Mouse (Mus musculus): ENCODE data around the gene Serpinb9b. TPM values are rescaled to one million over a fixed set of nuclear protein-coding genes. Genes with fewer than 3 reads are reported as not detected.

Serpinb9b gene
- 0.03 and 0.08 TPM in 2 replicates for polyA plus RNA-seq (2012; rRNA removed)

DNA sequence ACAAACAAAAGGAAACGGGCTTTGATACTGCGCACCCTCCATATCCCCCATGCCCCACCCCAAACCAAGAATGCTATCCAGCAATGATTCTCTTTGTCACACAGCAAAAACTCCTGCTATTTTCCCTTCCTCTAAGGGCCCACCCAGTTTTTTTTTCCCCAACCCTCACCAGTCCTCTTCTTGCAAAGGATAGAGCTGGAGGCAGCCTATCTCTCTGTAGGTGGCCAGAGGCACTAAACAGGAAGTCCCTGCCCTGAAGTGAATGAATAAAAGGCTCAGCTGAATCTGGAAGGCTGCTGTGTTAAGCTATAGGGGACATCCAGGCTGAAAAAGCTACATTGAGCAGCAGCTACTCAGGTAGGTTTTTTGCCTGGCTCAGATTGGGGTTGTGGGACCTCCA lies at the start of gene Serpinb9b:
Gene Serpinb9b (plus strand): TSS at position 173 of the 400 bp plus-strand sequence.
- Histone ChIP-seq H3K36me3 (ENCODE audit: control insufficient read depth, insufficient read depth, low read length) (no peaks in the 10 kb centered on the region), H3K4me1 (ENCODE audit: control insufficient read depth, insufficient read depth, low read length) (no peaks in the 10 kb centered on the region), H3K4me3 (ENCODE audit: insufficient read depth, low read depth, low read length) (no peak within 1 kb of the TSS), H3K27ac (ENCODE audit: insufficient read depth, low read depth, low read length) (no peak within 1 kb of the TSS), H3K27me3 (replicated peaks; ENCODE audit: control insufficient read depth, insufficient read depth, low read length) (no peaks in the 10 kb centered on the region; the same call in 1 of the 2 replicates)
- WGBS = 75% methylated on average over 2 of the region's 2 CpGs
- TF ChIP-seq POLR2A (IDR thresholded peaks at IDR 0.05; ENCODE audit: low read depth, low read length) (no peak), CTCF (conservative IDR thresholded peaks at IDR 0.05; ENCODE audit: insufficient read depth, insufficient read length, low read depth, low read length) (no peak)
- DNase-seq = no peak

DNA sequence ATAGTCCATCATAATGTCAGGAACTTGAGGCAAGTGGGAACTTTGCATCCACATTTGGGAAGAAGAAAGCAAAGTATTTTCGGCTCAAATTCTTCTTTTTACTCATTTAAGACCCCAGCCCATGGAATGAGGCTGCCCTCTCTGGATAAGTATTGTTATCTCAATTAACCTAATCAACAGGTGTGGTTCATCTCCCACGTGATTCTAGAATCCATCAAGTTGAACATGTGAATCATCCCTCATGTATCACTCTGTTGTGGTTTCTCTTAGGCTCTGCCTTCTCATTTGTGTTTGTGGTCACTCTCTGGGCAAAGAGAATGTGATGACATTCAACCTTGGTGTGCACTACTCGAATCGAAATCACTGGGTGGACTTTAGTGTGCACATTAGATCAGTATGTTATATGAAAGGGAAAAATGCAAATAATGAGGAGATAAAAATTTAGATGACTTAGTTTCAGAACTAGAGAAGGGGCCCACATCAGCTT lies 44.6 kb upstream of the Serpinb9b start:
- 82% methylated on average over 4 of the region's 4 CpGs for WGBS
- H3K4me1 ChIP-seq (ENCODE audit: control insufficient read depth, insufficient read depth, low read length) = no peaks in the 10 kb centered on the region
- no peaks in the 10 kb centered on the region for H3K27me3 ChIP-seq (replicated peaks; ENCODE audit: control insufficient read depth, insufficient read depth, low read length)
- H3K4me3 ChIP-seq (ENCODE audit: insufficient read depth, low read depth, low read length) = no peak overlapping the region
- no peak overlapping the region for H3K27ac ChIP-seq (ENCODE audit: insufficient read depth, low read depth, low read length)
- TF ChIP-seq POLR2A (IDR thresholded peaks at IDR 0.05; ENCODE audit: low read depth, low read length) = no peak
- no peak for TF ChIP-seq CTCF (conservative IDR thresholded peaks at IDR 0.05; ENCODE audit: insufficient read depth, insufficient read length, low read depth, low read length)
- no peak for DNase-seq
- no peaks in the 10 kb centered on the region for H3K36me3 ChIP-seq (ENCODE audit: control insufficient read depth, insufficient read depth, low read length)

DNA sequence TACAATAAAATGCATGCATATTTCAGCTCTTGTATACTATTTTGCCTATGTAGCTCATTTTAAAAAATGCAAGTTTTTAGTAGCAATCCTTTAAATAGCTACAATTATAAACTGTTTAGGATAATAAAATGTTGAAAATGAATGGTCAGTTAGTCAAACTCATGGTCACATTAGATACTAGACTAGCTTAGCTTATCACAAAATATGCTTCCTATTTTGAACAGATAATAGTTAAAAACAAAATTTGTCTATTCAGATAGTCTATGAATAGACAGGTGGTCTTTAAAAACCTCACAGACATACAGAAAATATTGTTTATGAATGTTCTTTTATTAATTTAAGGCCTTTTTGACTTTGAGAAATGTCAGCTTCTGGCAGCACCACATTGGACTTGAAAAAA lies 41.0 kb upstream of the Serpinb9b start:
- no peaks in the 10 kb centered on the region for H3K36me3 ChIP-seq (ENCODE audit: control insufficient read depth, insufficient read depth, low read length)
- H3K4me1 ChIP-seq (ENCODE audit: control insufficient read depth, insufficient read depth, low read length) = no peaks in the 10 kb centered on the region
- H3K27ac ChIP-seq (ENCODE audit: insufficient read depth, low read depth, low read length) = no peak overlapping the region
- no peak for DNase-seq
- TF ChIP-seq POLR2A (IDR thresholded peaks at IDR 0.05; ENCODE audit: low read depth, low read length) (no peak), CTCF (conservative IDR thresholded peaks at IDR 0.05; ENCODE audit: insufficient read depth, insufficient read length, low read depth, low read length) (no peak)
- no peak overlapping the region for H3K4me3 ChIP-seq (ENCODE audit: insufficient read depth, low read depth, low read length)
- no peaks in the 10 kb centered on the region for H3K27me3 ChIP-seq (replicated peaks; ENCODE audit: control insufficient read depth, insufficient read depth, low read length)

DNA sequence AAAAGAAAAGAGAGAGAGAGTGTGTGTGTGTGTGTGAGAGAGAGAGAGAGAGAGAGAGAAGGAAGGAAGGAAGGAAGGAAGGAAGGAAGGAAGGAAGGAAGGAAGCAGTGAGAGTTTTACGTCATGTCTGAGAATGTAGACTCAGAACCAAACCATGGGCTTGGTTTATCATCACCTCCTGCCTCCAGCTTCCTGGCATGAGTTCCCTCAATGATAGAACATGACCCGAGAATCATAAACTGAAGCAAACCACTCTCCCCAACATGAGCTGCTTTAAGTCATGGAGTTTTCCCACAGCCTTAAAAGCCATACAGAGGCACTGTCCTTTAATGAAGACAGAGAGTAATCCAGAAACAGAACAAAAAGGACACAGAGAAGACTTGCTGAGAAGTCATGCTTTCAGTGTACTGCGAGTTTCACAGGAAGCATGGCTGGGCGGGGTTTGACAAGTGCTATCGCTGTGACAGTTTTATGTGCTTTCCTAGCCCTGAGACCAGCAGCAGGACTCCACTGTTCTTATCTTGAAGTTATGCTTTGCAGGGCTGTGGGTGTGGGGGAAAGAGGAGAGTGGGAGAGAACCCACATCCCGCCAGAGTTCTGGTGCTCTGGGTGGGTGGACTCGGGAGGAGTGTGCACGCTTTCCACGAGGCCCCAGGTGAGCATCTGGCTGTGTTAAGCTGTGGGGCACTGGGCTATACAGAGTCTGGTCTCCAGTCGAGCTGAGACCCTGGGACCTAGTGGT lies 33.9 kb upstream of the Serpinb9b start:
- peak; percentile 20 for DNase-seq
- 38% methylated on average over 10 of the region's 10 CpGs for WGBS

DNA sequence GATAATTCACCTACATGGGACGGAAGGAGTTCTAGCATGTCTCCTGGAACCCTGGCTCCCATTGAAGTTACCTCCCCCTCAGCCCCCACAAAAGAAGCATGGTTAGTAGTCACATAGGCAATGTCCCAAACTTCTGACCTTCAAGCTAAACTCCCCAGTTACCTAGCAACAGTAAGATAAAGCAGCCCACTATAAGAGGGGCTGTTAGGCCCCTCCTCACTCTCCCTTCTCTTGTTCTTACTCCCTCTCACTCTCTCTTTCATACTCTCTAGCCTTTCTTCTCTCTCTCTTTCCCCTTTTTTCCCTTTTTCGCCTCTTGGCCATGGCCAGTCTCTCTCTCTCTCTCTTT lies 33.3 kb upstream of the Serpinb9b start:
- H3K36me3 ChIP-seq (ENCODE audit: control insufficient read depth, insufficient read depth, low read length) = no peaks in the 10 kb centered on the region
- no peak for DNase-seq
- 84% methylated on average over 2 of the region's 2 CpGs for WGBS
- no peaks in the 10 kb centered on the region for H3K27me3 ChIP-seq (replicated peaks; ENCODE audit: control insufficient read depth, insufficient read depth, low read length)
- TF ChIP-seq CTCF (conservative IDR thresholded peaks at IDR 0.05; ENCODE audit: insufficient read depth, insufficient read length, low read depth, low read length) (no peak), POLR2A (IDR thresholded peaks at IDR 0.05; ENCODE audit: low read depth, low read length) (no peak)
- H3K4me1 ChIP-seq (ENCODE audit: control insufficient read depth, insufficient read depth, low read length) = no peaks in the 10 kb centered on the region
- no peak overlapping the region for H3K27ac ChIP-seq (ENCODE audit: insufficient read depth, low read depth, low read length)
- H3K4me3 ChIP-seq (ENCODE audit: insufficient read depth, low read depth, low read length) = no peak overlapping the region

More for the DNA sequence above, 33.9 kb upstream of the Serpinb9b start:
- H3K27me3 ChIP-seq (replicated peaks; ENCODE audit: control insufficient read depth, insufficient read depth, low read length) = no peaks in the 10 kb centered on the region
- H3K4me1 ChIP-seq (ENCODE audit: control insufficient read depth, insufficient read depth, low read length) = no peaks in the 10 kb centered on the region
- no peaks in the 10 kb centered on the region for H3K36me3 ChIP-seq (ENCODE audit: control insufficient read depth, insufficient read depth, low read length)
- no peak overlapping the region for H3K4me3 ChIP-seq (ENCODE audit: insufficient read depth, low read depth, low read length)
- TF ChIP-seq POLR2A (IDR thresholded peaks at IDR 0.05; ENCODE audit: low read depth, low read length) (no peak), CTCF (conservative IDR thresholded peaks at IDR 0.05; ENCODE audit: insufficient read depth, insufficient read length, low read depth, low read length) (no peak)
- H3K27ac ChIP-seq (ENCODE audit: insufficient read depth, low read depth, low read length) = no peak overlapping the region

DNA sequence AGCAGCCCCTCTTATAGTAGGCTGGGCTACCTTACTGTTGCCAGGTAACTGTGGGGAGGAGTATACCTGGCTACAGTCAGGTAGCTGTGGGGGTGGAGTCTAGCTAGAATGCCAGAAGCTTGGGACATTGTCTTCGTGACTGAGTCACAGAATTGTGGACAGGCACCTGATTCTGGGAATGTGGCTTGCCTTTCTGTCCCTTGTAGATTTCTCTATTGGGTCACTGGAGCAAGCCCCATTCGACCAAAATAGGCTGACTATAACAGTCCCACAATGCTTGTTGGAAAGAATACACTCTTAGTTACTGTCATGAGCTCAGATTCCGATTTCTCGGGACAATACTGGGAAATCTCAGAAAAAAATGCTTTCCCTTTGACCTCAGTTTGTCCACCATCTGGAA lies 32.2 kb upstream of the Serpinb9b start:
- no peak for TF ChIP-seq POLR2A (IDR thresholded peaks at IDR 0.05; ENCODE audit: low read depth, low read length)
- TF ChIP-seq CTCF (conservative IDR thresholded peaks at IDR 0.05; ENCODE audit: insufficient read depth, insufficient read length, low read depth, low read length) = no peak
- DNase-seq = peak; percentile 45
- Histone ChIP-seq H3K36me3 (ENCODE audit: control insufficient read depth, insufficient read depth, low read length) (no peaks in the 10 kb centered on the region), H3K27ac (ENCODE audit: insufficient read depth, low read depth, low read length) (no peak overlapping the region), H3K4me1 (ENCODE audit: control insufficient read depth, insufficient read depth, low read length) (no peaks in the 10 kb centered on the region), H3K27me3 (replicated peaks; ENCODE audit: control insufficient read depth, insufficient read depth, low read length) (no peaks in the 10 kb centered on the region), H3K4me3 (ENCODE audit: insufficient read depth, low read depth, low read length) (no peak overlapping the region)
- WGBS = 65% methylated on average over 4 of the region's 4 CpGs

DNA sequence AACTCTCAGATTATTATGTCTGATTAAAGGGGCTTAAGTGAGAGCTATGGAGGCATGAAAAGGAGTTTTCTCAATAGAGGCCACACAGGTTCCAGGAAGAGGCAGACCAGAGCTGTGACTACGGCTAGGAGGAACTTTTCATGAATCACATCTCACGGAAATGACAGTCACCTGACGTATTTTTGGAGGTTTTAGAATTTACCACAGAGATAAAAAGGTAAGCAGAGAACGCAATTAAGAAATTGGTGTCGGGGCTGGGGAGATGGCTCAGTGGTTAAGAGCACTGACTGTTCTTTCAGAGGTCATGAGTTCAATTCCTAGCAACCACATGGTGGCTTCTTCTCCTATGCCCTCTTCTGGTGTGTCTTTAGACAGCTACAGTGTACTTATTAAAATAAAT lies 25.9 kb upstream of the Serpinb9b start:
- H3K27ac ChIP-seq (ENCODE audit: insufficient read depth, low read depth, low read length) = no peak overlapping the region
- no peaks in the 10 kb centered on the region for H3K4me1 ChIP-seq (ENCODE audit: control insufficient read depth, insufficient read depth, low read length)
- TF ChIP-seq POLR2A (IDR thresholded peaks at IDR 0.05; ENCODE audit: low read depth, low read length) (no peak), CTCF (conservative IDR thresholded peaks at IDR 0.05; ENCODE audit: insufficient read depth, insufficient read length, low read depth, low read length) (no peak)
- no peak overlapping the region for H3K4me3 ChIP-seq (ENCODE audit: insufficient read depth, low read depth, low read length)
- H3K27me3 ChIP-seq (replicated peaks; ENCODE audit: control insufficient read depth, insufficient read depth, low read length) = no peaks in the 10 kb centered on the region
- H3K36me3 ChIP-seq (ENCODE audit: control insufficient read depth, insufficient read depth, low read length) = no peaks in the 10 kb centered on the region
- DNase-seq = no peak
- 89% methylated on average over 5 of the region's 5 CpGs for WGBS

Data from kidney, adult 2 months (tissue).